Mouse (Mus musculus) natural killer cell, adult 2 months (primary cell): ENCODE measurements around the gene Axin2.
"Not testable (repeated sequence)": the region's sequence is repeated elsewhere in the genome, so short reads cannot be mapped to it uniquely, and the experiment has no call there.

Source experiments
- DNase-seq, 2 experiments: peaks; one replicate each; pipeline ENCODE4 v3.0.0; 2022; ENCODE audit warnings: low spot score in 2 of 2

The Axin2 gene

DNA sequence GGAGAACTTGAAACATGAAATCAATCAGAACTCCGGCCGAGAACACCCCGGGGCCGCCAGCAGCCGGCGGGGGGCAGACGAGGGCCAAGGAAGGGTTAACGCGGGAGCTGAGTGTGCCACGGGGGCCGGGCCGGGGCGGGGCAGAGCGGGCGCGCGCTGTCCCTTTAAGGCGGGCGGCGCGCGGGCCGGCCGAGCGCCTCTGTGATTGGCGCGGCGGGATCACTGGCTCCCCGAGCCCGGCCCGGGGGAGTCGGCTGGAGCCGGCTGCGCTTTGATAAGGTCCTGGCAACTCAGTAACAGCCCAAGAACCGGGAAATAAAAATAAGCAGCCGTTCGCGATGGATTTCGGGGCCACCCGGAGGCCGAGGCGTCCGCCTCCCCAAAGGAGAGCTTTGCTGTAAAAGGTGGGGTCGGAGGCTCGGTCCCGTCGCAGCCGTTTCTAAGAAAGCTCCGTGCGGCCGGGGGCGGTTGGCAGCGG, at the start of gene Axin2:
Axin2 (plus strand) TSS at position 192 of the 478 bp plus-strand sequence.
- peak; percentile 55 to 70 for DNase-seq

DNA sequence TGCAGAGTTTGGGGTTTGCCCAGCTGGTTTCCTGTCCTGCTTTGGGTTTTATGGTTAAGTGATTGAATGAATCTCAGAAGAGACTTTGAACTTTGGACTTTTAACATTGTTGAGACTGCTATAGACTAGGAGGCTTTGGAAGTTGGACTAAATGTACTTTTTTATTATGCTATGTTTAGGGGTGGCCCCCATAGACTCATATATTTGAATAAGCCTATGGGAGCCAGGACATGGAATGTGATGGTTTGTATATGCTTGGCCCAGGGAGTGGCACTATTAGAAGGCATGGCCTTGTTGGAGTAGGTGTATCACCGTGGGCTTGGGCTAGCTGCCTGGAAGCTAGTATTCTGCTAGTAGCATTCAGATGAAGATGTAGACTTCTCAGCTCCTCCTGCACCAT, 48.9 kb upstream of the Axin2 start:
- not testable (repeated sequence) for DNase-seq

DNA sequence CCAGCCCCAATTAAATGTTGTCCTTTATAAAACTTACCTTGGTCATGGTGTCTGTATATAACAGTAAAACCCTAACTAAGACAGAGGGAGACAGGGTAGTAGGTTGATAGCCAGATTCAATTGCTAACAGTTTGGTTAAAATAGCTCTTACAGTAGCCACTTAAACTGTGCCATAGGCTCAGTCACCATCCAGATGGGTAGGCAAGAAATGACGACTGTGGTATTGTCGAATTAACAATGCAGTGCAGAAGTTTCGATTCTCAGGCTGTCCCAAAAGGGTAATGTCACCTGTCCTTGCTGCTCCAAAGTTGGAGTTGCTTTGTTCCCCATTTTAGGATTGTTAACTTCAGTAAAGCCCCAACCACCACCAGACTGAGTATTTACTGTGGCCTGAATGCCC, 48.4 kb upstream of the Axin2 start:
- DNase-seq: no peak

GRCm38 (mm10) chr11:108876633-108877205, 43.4 kb upstream of the Axin2 start:
- DNase-seq: no peak

GRCm38 (mm10) chr11:108877520-108877919, 42.6 kb upstream of the Axin2 start:
- no peak for DNase-seq

GRCm38 (mm10) chr11:108880546-108880945, 39.6 kb upstream of the Axin2 start:
- no peak for DNase-seq

GRCm38 (mm10) chr11:108881662-108882061, 38.5 kb upstream of the Axin2 start:
- no peak for DNase-seq

GRCm38 (mm10) chr11:108885276-108885896, 34.8 kb upstream of the Axin2 start:
- DNase-seq: no peak

DNA sequence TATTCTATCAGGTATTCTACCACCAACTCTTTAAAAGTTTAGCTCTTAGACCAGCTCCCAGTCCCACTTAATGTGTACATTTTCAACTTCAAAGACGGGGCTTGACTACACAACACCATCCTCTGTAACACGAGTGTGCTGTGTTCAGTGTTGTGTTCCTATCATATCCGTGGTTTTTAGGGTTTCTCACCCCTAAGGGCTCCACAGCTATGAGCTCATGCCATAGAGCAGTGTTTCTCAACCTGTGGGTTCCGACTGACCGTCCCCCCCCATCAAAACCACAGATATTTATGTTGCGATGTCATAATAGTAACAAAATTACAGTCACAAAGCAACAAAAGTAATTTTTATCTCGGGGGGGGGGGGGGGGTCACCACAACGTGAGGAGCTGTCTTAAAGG, 34.1 kb upstream of the Axin2 start:
- peak; percentile 8 to 45 for DNase-seq

GRCm38 (mm10) chr11:108889121-108889520, 31.0 kb upstream of the Axin2 start:
- no peak for DNase-seq

DNA sequence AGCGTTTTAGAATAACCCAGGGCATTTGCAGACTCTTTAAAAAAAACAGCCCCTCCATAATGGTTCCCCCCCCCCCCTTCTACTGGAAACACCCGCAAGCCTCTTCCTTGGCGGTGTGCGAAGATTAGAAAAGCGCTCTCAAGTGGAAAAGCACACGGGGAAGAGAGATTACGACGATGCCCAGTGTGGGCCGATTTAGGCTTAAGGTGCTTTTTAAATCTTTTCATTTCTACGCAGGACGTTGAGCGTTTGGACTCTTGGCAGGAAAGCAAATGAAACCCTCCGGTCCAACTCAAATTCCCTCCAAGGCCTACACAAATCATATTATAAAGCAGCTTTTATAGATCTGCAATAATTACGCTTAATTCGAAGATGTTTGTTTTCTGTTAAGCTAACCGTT, 29.6 kb upstream of the Axin2 start:
- DNase-seq: no peak

DNA sequence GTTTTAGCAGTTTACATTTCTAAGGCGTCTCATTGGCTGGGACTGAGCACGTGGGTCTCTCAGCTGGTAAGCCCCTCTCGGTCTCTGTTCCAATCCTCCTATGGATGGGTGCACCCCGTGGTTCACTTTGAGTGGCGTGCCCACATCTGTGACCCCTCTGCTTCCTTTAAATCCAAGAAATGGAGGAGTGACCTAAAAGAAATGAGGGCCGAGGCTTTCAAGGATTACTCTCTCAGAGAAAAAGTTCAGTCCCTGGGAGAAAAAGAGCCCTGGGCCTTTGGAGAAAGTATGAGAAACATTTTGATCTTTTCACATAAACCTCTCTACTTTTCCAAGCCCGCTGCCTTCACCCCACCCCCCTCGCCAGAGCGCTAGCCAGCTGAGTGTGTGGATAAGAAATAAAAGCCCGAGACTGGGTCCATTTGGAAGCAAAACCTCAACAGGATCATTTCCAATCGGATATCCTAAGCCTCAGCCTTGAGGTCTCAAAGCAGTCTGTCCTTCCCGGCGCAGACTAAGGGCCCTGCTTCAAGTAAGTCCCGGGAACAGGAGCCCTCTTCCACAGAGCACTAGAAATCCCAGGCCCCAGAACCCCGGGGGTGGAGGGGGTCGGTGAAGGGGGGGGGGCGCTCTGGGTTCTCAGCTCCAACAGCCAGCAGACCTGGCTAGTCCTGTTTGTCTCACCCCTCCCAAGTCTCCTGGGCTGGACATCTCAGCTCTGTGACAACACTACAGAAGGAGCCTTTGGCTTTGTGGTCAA, 28.9 kb upstream of the Axin2 start:
- no peak for DNase-seq

GRCm38 (mm10) chr11:108891871-108892380, 28.2 kb upstream of the Axin2 start:
- DNase-seq: no peak

DNA sequence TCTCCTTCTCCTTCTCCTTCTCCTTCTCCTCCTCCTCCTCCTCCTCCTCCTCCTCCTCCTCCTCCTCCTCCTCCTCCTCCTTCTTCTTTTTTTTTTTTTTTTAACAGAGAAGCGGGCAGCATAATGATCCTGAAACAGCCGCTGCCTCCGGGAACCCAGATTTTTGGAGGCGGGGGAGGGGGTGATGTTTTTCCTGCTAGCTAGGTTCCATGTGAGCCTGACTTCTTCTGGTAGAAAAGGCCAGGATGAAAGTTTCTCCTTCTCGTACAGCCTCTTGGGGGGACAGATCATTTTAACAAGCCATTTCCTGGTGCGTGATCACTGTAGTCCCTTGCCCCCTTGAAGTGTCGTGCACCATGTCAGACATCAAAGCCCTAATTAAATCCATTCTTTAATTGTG, 27.7 kb upstream of the Axin2 start:
- DNase-seq: no peak

DNA sequence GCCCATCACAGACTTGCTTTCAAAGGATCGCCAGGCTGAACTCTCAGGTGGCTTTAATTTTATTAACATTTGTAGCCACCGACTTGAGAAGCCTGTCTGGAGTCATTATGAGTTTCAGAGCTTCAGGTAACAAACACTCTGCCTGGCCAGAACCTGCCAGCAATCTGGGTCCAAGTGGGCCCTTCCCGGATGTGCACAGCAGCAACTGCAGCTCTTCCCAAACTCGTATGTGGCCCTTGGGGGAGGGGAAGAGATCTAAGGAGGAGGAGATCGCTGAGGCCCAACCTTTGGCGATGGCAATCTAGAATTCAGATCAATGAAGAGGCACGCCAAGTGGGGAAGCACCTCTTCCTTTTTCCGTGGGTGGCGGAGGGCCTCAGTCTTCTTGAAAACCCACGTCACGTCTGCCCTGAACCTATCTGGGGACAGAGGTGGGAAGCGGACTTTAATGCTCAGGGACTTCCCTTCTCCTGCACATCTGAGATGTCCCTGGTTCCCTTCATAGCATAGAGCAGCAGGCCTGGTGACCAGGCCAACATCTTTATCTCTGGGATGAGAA, 26.8 kb upstream of the Axin2 start:
- no peak for DNase-seq

DNA sequence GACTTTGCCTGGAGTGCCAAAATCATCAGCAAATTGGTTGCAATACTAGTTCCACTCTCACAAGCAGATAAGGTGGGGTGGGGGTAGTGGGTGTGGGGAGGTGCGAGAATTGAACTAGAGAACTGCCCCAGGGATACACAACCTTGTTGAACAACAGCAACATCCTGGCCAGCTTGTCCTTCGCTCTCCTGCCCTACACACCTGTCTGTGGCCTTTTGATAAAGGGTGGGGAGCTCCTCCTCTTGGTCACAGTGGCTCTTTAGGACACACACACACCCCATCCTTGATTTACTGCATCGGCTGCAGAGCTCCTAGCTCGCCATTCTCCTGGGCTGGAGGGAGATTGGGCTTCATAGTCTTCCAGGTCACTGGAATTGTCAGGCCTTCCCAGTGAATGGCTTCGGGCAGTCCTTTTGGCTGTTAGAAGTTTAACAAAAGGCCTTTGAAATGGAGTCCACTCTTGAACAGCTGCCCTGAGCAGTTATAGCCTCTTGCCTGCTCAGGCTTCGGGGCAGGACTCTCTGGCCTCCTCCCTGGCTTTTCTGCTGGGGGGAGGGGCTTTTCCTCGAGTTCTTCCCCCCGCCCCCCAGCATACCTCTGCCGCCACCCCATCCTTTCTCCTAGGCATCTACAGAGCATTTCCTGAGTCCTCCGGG, 26.2 kb upstream of the Axin2 start:
- DNase-seq: no peak

GRCm38 (mm10) chr11:108897034-108897433, 23.1 kb upstream of the Axin2 start:
- DNase-seq: no peak

GRCm38 (mm10) chr11:108898063-108898462, 22.1 kb upstream of the Axin2 start:
- no peak for DNase-seq

- no peak for DNase-seq
Observed at GRCm38 (mm10) chr11:108898483-108898882, 21.7 kb upstream of the Axin2 start.

DNA sequence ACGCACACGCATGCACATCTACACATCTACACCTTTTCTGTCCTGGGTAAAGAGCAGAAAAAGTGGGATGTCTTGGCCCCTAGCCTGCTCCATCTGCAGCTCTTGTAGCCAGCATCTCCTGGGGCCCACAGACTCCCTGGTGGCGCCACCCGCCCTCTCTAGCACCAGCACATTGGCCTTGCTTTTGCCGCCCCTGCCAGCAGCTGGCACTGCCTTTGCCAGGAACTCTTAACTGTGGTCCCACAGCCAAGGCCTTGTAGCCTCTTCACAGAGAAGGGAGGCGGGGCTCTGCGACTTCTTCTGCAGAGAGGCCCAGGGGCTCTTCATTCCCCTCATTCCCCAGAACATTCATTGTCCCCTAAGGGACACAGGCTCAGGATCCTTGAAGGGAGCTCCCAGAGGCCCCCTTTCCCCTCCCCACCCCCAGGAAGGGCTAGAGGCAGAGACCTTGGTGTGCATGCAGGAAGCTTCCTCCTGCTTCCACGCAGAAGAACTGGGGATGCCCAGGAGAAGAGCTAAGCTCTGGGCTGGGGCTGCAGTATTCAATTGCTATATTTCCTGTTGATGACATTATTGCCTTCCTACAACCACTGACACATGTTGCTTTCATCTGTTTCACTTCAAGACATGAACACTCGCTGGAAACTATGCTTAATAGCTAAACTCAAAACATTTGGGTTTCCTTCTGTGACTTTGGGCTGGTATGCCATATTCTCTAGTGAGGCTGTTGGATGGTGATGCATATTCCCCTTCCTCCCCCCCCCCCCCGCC, 19.2 kb upstream of the Axin2 start:
- DNase-seq: no peak

- no peak for DNase-seq
Observed at GRCm38 (mm10) chr11:108901670-108902069, 18.5 kb upstream of the Axin2 start.
